Mouse (Mus musculus) limb, embryonic 15.5 days (tissue): ENCODE results near the gene Spg20. TPM values are rescaled to one million over a fixed set of nuclear protein-coding genes. Genes with fewer than 3 reads are reported as not detected.

Experiments
- ATAC-seq: fragments of 200-750 bp; cut with Nextera tagmentation; 2 replicates; pipeline ENCODE4 v1.8.0; 2017; ENCODE audit warnings: low read depth, moderate TSS enrichment; ENCODE audit not compliant: insufficient number of reproducible peaks, low FRiP score, low TSS enrichment
- H3K27ac ChIP-seq: fragments of 300-500 bp; sonication (generic); 2 replicates; pipeline ENCODE4 v1.5.1; 2015; ENCODE audit warnings: moderate library complexity, mild to moderate bottlenecking, inconsistent platforms
- H3K27me3 ChIP-seq: fragments of 300-500 bp; sonication (generic); 2 replicates; pipeline ENCODE4 v1.6.1; 2015; ENCODE audit warnings: inconsistent platforms
- H3K36me3 ChIP-seq: fragments of 300-500 bp; sonication (generic); 2 replicates; pipeline ENCODE4 v1.6.1; 2015; ENCODE audit warnings: inconsistent platforms
- H3K4me1 ChIP-seq: fragments of 300-500 bp; sonication (generic); 2 replicates; pipeline ENCODE4 v1.6.1; 2015; ENCODE audit warnings: inconsistent platforms
- H3K4me2 ChIP-seq: fragments of 300-500 bp; sonication (generic); 2 replicates; pipeline ENCODE4 v1.6.1; 2015; ENCODE audit warnings: mild to moderate bottlenecking, inconsistent platforms
- H3K4me3 ChIP-seq: fragments of 300-500 bp; sonication (generic); 2 replicates; pipeline ENCODE4 v1.5.1; 2015; ENCODE audit warnings: mild to moderate bottlenecking, inconsistent platforms
- H3K9ac ChIP-seq: fragments of 300-500 bp; sonication (generic); 2 replicates; pipeline ENCODE4 v1.6.1; 2015; ENCODE audit warnings: inconsistent platforms
- H3K9me3 ChIP-seq: fragments of 300-500 bp; sonication (generic); 2 replicates; pipeline ENCODE4 v1.6.1; 2016; ENCODE audit warnings: inconsistent platforms
- WGBS: fragments of 180-500 bp; shearing (Covaris S2); methylation state at CpG from one replicate; pipeline ENCODE4 v1.1.7; 2015; 5-methylcytosine and 5-hydroxymethylcytosine counted together
- microRNA-seq: library from miRNA; unstranded; fragments of <30 nt; microRNA quantifications from one replicate; pipeline ENCODE4, GENCODE M21; 2016
- polyA plus RNA-seq: library from polyadenylated mRNA; unstranded; fragments of >200 nt; fragmentation: Nextera tagmentation; extraction: Ambion mirVana; gene quantifications from 2 replicates; pipeline ENCODE4 v1.2.1, GENCODE M21; 2015

Spg20 gene
- polyA plus RNA-seq, 1 experiment from 2014 or later: 78.2 TPM

DNA sequence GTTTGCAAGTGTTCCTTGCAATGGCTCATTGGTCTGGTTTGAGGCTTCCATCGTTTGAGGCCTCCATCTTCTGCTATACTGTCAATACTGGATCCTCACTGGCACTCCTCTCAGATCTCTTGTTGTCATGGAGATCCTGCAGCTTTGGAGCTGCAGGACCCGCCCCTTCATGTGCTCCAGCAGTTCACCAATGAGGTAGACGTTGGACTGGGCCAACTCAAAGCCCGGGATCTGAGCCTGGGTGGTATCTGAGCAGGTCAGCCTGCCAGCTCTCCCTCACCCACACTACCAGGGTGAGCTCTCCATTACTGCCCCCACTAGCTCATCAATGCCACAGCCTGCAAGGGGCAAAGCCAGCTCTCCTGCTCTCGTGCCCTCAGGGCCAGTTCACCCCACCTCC lies 45.5 kb downstream of the Spg20 start:
- Histone ChIP-seq H3K9me3 (no peaks in the 10 kb centered on the region), H3K4me1 (no peaks in the 10 kb centered on the region), H3K4me2 (no peak overlapping the region), H3K4me3 (no peak overlapping the region), H3K27ac (no peak overlapping the region), H3K9ac (no peak overlapping the region), H3K27me3 (no peaks in the 10 kb centered on the region), H3K36me3 (no peaks in the 10 kb centered on the region)
- ATAC-seq: no peak
- 71% methylated on average over 5 of the region's 5 CpGs for WGBS

- Histone ChIP-seq H3K27me3 (no peaks in the 10 kb centered on the region), H3K4me3 (no peak overlapping the region), H3K4me1 (no peaks in the 10 kb centered on the region), H3K27ac (no peak overlapping the region), H3K9me3 (no peaks in the 10 kb centered on the region), H3K9ac (no peak overlapping the region), H3K4me2 (no peak overlapping the region), H3K36me3 (no peaks in the 10 kb centered on the region)
- WGBS: 80% methylated on average over 7 of the region's 7 CpGs
- no peak for ATAC-seq
Measured at GRCm38 (mm10) chr3:55161144-55161543, 49.2 kb downstream of the Spg20 start.

GRCm38 (mm10) chr3:55163510-55163909 lies 51.6 kb downstream of the Spg20 start:
- H3K4me3 ChIP-seq: no peak overlapping the region
- WGBS: 33% methylated on average over 4 of the region's 4 CpGs
- no peaks in the 10 kb centered on the region for H3K27me3 ChIP-seq
- no peak overlapping the region for H3K4me2 ChIP-seq
- H3K36me3 ChIP-seq: no peaks in the 10 kb centered on the region
- ATAC-seq: no peak
- no peak overlapping the region for H3K27ac ChIP-seq
- H3K9ac ChIP-seq: no peak overlapping the region
- H3K4me1 ChIP-seq: no peaks in the 10 kb centered on the region
- no peaks in the 10 kb centered on the region for H3K9me3 ChIP-seq

DNA sequence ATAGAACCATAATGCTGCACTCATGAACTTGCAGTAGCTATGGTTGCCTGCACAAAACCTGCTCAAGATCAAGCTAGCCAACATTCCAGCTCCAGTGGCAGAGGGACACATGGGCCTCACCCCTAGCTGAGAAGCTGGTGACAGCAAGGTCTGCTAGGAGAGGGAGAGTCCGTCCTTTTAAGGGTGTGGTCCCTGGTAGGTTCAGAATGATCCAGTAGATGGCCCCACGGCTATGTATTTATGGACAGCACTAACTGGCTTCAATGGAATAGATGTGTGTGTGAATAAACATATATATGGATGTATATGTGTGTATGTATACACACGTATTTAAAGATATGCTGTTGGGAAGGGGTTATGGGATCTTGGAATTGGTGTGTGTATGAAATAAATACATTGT lies 60.6 kb downstream of the Spg20 start:
- ATAC-seq: no peak
- H3K4me3 ChIP-seq: no peak overlapping the region
- H3K9me3 ChIP-seq: no peaks in the 10 kb centered on the region
- H3K36me3 ChIP-seq: no peaks in the 10 kb centered on the region
- no peak overlapping the region for H3K9ac ChIP-seq
- 67% methylated on average over 3 of the region's 3 CpGs for WGBS
- no peaks in the 10 kb centered on the region for H3K4me1 ChIP-seq
- no peak overlapping the region for H3K27ac ChIP-seq
- no peaks in the 10 kb centered on the region for H3K27me3 ChIP-seq
- no peak overlapping the region for H3K4me2 ChIP-seq

DNA sequence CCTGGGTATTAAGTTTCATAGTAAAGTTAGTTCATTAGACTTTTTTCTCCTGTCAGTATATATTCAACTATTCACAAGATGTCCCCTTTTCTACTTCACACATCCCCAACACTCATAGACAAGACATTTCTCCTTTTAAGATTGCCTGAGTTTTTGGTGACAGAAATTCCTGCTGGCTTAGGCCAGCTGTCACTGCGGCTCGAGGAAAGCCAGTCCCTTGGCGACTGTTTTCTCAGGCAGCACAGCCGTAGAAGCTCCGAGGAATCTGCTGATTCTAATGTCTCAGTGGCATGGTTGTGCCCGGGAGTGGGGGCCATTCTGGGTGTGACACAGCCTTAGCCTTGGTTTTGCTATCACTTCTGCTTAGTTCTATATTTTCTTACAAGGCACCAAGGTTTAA lies 65.4 kb downstream of the Spg20 start:
- H3K9ac ChIP-seq: no peak overlapping the region
- H3K27ac ChIP-seq: no peak overlapping the region
- H3K27me3 ChIP-seq: no peaks in the 10 kb centered on the region
- H3K9me3 ChIP-seq: no peaks in the 10 kb centered on the region
- ATAC-seq: no peak
- WGBS: 43% methylated on average over 6 of the region's 6 CpGs
- no peak overlapping the region for H3K4me2 ChIP-seq
- H3K4me1 ChIP-seq: no peaks in the 10 kb centered on the region
- no peak overlapping the region for H3K4me3 ChIP-seq
- no peaks in the 10 kb centered on the region for H3K36me3 ChIP-seq

DNA sequence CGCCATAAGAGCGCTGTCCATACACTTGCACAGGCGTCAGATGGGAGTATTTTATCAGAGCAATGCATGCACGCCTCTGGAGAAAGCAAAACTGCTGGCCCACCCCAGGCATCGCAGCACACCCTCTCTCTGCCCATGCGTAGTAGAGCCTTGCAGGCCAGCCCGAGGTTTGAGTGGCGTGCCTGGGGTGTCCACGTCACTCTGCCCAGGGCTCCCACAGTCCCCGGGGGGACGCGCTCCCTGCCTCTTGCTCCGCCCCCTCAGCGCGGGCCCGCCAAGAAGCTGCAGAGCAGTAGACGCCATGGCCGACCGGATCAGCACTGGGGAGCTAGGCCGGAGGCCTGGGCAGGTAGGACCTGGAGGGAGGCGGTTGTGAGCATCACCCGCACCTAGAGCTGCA lies 69.9 kb downstream of the Spg20 start, which contains the start of gene Sohlh2:
Sohlh2 (plus strand) TSS at position 263 of the 400 bp plus-strand sequence.
- H3K36me3 ChIP-seq: no peaks in the 10 kb centered on the region
- ATAC-seq: no peak
- H3K4me3 ChIP-seq: no peak within 1 kb of the TSS
- H3K27ac ChIP-seq: no peak within 1 kb of the TSS
- no peak within 1 kb of the TSS for H3K9ac ChIP-seq
- H3K27me3 ChIP-seq: no peaks in the 10 kb centered on the region
- no peaks in the 10 kb centered on the region for H3K9me3 ChIP-seq
- H3K4me2 ChIP-seq: no peak within 1 kb of the TSS
- H3K4me1 ChIP-seq: no peaks in the 10 kb centered on the region
- WGBS: 94% methylated on average over 22 of the region's 22 CpGs

Small RNA genes within 50 kb of the gene (microRNA-seq; reads per million reads assigned to microRNA genes)
- not detected for gene Gm22029

Other genes with a start within 250 kb of the Spg20 start
- gene Sertm1, start 196.2 kb upstream of the Spg20 start, polyA plus RNA-seq: 0.05 and 0.09 TPM in 2 replicates
- gene Ccna1, start 56.6 kb upstream of the Spg20 start, polyA plus RNA-seq: 1.4 and 1.5 TPM in 2 replicates
- gene Ccdc169, start 25.2 kb downstream of the Spg20 start, polyA plus RNA-seq: 0.11 and 0.13 TPM in 2 replicates
- gene Sohlh2, start 69.9 kb downstream of the Spg20 start, polyA plus RNA-seq: 0.12 and 0.21 TPM in 2 replicates
- 70.1 and 88.5 TPM in 2 replicates for gene Dclk1, start 130.3 kb downstream of the Spg20 start, polyA plus RNA-seq